Mouse (Mus musculus) macrophage (primary cell): ENCODE results near the gene Dse. TPM values are rescaled to one million over a fixed set of nuclear protein-coding genes. Genes with fewer than 3 reads are reported as not detected.

ENCODE experiments used
- H3K27ac ChIP-seq: fragments of 350-480 bp; formaldehyde crosslinking; 2 replicates; pipeline ENCODE4 v1.9.0; 2021
- H3K36me3 ChIP-seq: fragments of 350-480 bp; formaldehyde crosslinking; 2 replicates; pipeline ENCODE4 v1.9.0; 2021; ENCODE audit errors: inconsistent target
- H3K4me3 ChIP-seq: fragments of 350-480 bp; formaldehyde crosslinking; 2 replicates; pipeline ENCODE4 v1.9.0; 2021; ENCODE audit errors: inconsistent target
- H3K79me2 ChIP-seq: fragments of 350-480 bp; formaldehyde crosslinking; 2 replicates; pipeline ENCODE4 v1.9.0; 2021; ENCODE audit errors: inconsistent target
- WGBS: methylation state at CpG from one replicate; pipeline ENCODE4 v1.1.7; 2026; ENCODE audit warnings: inconsistent platforms; ENCODE audit not compliant: missing documents; 5-methylcytosine and 5-hydroxymethylcytosine counted together
- polyA plus RNA-seq: library from polyadenylated mRNA; stranded (reverse); fragments of 250-400 nt; gene quantifications from 3 replicates; pipeline ENCODE4 v1.2.4, GENCODE M21; 2018; ENCODE audit warnings: inconsistent platforms

The Dse gene
- polyA plus RNA-seq, 1 experiment from 2014 or later = 52.7 TPM

DNA sequence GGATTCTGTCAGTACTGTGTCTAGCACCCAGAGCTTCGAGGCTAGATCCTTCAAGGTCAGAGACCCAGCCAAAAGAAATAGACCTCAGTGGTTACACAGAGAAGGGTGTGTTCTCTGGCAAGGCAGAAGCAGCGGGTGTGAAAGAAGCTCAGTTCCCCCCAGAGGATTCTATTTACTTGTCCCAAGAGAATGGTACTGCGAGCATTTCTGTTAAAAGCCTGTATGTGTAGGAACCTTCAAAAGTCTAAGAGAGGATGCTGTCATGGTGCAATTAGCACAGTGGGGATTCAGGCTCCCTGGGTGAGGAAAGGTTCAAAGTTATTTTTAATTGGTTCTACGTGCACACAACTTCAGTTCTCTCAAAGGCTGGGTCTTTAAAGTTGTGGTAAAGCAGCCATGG lies 22.0 kb downstream of the Dse start:
- Histone ChIP-seq H3K4me3 (no peak overlapping the region), H3K36me3 (peaks cover 23% of the 10 kb centered on the region), H3K27ac (no peak overlapping the region), H3K79me2 (peaks cover 99% of the 10 kb centered on the region)
- 79% methylated on average over 4 of the region's 4 CpGs for WGBS

DNA sequence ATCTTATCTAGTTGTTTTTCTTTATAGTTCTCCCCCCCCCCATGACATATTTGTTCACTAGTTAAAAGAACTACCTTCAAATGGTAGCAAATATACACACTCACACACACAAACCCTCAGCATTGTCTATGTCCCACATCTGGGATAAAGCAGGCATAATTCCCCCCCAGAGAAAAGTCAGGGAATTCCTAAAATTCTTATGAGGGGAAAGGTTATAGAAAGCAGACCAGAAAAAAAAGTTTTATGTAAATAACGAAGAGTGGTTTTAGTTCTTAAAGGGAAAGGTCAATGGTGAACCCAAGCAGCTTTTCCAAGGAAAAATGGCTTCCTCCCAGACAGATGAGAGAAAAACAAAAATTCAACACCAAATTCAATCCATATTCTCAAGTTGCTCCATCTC lies 22.6 kb downstream of the Dse start:
- Histone ChIP-seq H3K79me2 (peaks cover 99% of the 10 kb centered on the region), H3K27ac (no peak overlapping the region), H3K4me3 (no peak overlapping the region), H3K36me3 (peaks cover 25% of the 10 kb centered on the region)
- WGBS = 100% methylated on average over 1 of the region's 1 CpGs

DNA sequence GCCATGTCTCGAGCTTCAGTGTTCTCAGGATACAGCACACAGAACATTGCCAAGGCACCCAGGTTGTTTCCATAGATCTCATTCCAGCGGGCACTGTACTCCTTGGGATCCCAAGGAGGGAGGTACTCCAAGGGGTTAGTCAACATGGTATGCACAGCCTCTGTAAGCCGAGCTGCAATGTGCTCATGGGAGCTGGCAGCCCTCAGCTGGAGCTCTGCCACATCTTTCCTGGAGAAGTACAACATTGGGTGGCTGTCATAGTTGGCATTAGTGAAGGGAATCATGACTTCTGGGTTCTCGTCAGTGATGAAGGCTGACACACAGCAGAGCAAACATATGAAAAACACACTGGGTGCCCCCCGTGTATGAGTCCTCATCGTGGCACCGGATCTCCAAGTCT lies 23.8 kb downstream of the Dse start:
- no peak overlapping the region for H3K4me3 ChIP-seq
- 96% methylated on average over 7 of the region's 7 CpGs for WGBS
- H3K36me3 ChIP-seq = peaks cover 33% of the 10 kb centered on the region
- peaks cover 99% of the 10 kb centered on the region for H3K79me2 ChIP-seq
- H3K27ac ChIP-seq = no peak overlapping the region

DNA sequence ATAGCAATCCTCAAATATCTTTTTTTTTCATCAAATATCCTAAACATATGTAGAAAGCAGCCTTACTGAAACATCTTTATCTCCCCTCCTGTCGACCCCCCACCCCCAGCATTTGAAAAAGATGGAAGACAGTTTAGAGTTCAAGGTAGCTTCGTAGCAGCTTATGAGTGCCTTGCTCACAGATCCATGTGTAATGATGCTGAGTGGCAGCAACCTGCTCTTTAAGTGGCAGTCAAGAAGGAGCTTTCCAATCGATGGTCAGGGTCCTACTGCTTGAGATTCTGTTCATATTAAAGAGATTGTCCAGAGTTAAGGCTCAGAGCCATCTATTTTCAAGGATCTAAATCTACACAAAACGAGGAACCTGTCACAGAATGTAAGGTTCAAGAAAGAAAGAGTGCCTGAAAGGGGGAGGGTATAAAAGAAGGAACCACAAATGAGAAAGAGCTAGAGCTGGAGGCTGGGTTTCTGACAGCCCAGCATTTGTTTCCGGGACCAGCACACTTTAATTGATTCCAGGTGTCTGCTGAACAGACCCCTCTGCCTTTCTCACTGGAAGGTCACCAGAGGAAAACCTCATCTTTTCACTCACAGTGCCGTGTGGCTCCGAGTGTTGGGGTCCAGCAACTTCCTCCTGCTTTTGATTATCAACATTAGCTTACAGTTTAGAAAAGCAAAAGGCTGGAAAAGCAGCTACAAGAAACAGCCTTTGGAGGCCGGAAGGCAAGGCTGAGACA lies 31.5 kb downstream of the Dse start:
- Histone ChIP-seq H3K36me3 (peaks cover 15% of the 10 kb centered on the region), H3K27ac (peak overlapping the region; percentile 45), H3K79me2 (peaks cover 94% of the 10 kb centered on the region), H3K4me3 (no peak overlapping the region)
- 25% methylated on average over 8 of the region's 8 CpGs for WGBS

DNA sequence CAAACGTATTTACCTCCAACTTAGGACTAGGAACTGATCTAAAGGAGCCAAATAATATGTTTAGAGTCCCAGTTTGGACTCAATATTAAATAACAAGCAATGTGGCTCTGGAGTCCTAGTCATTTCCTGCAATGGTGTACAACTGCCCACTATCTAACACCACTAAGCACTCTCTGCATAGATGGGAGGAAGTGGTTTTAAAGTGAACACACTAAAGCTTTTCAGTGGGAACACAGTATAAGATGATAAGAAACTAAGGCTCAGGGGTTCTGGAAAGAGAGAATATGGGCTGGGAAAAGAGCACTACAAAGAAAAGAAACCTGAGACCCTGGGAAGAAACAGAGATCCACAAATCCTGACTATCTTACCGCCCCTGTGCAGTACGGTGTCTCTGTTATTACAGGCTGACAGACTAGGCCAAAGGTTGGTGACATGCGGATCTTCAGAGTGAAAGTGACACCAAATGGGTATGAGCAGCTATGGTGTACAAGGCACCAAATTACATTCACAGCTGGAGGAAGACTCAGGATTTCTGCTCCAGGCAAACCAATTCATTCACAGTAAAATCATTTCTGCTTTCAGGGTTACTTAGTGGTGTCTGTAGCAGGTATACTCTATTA lies 34.7 kb downstream of the Dse start:
- peak overlapping the region; percentile 87 for H3K27ac ChIP-seq
- peaks cover 95% of the 10 kb centered on the region for H3K79me2 ChIP-seq
- 43% methylated on average over 4 of the region's 4 CpGs for WGBS
- no peak overlapping the region for H3K4me3 ChIP-seq
- no peaks in the 10 kb centered on the region for H3K36me3 ChIP-seq

DNA sequence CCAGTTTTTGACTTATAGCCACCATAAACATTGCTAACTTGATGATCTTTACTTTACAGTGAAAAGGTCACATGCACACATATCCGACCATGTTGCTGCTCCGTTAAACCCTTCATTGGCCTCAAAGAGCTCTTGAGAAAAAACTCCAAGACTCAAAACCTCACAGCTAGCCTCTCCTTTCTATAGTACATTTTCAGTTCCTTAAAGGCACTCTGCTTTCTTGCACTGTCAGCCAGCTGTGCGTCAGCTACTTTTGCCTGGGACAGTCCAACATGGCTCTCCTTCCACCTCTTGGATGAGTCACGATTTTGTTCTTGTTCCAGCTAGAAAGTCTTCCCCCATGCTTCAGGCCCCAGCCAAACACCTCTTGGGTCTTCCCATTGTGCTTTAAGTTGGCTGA lies 35.9 kb downstream of the Dse start:
- peak overlapping the region; percentile 87 for H3K27ac ChIP-seq
- no peak overlapping the region for H3K4me3 ChIP-seq
- 1% methylated on average over 4 of the region's 4 CpGs for WGBS
- H3K79me2 ChIP-seq = peaks cover 95% of the 10 kb centered on the region
- H3K36me3 ChIP-seq = no peaks in the 10 kb centered on the region

DNA sequence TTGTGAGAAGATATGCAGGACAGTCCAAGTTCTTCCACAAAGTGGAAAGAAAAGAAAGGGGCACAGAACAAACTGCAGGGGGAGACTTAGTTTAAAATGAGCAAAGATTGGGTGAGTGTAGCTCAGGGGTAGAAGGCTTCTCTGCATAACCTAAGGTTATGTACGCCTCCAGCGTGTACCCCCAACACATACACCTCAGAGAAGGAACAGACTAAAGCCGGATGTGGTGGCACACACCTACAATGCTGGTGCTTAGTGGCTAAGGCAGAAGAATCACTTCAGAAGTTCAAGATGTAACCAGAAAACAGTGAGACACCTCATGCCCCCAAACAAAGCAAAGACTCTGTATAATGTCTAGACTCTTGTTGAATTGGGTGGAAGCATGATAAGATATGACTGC lies 36.3 kb downstream of the Dse start:
- no peak overlapping the region for H3K4me3 ChIP-seq
- WGBS = 75% methylated on average over 3 of the region's 3 CpGs
- peak overlapping the region; percentile 87 for H3K27ac ChIP-seq
- H3K36me3 ChIP-seq = no peaks in the 10 kb centered on the region
- peaks cover 95% of the 10 kb centered on the region for H3K79me2 ChIP-seq

DNA sequence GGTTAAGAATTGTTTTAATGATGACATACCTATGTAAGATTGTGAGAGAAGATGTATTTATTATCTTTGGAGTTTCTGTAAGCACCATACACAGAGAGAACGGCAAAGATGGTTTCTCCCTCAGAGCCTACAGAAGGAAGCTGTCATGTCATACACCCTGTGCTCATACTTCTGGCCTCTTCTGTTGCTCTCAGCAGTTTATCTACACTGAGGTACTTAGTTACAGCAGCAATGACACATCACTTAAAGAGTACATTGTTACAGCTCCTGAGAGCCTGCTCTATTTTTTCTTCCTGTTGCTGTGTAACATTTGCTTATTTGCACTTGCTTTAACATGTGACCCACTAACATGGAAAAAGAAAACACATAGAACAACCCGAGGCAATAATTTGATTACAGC lies 40.5 kb downstream of the Dse start:
- Histone ChIP-seq H3K79me2 (peaks cover 95% of the 10 kb centered on the region), H3K4me3 (no peak overlapping the region), H3K36me3 (peaks cover 15% of the 10 kb centered on the region; the same call in 1 of the 2 replicates), H3K27ac (no peak overlapping the region)
- WGBS = 88% methylated on average over 1 of the region's 2 CpGs

DNA sequence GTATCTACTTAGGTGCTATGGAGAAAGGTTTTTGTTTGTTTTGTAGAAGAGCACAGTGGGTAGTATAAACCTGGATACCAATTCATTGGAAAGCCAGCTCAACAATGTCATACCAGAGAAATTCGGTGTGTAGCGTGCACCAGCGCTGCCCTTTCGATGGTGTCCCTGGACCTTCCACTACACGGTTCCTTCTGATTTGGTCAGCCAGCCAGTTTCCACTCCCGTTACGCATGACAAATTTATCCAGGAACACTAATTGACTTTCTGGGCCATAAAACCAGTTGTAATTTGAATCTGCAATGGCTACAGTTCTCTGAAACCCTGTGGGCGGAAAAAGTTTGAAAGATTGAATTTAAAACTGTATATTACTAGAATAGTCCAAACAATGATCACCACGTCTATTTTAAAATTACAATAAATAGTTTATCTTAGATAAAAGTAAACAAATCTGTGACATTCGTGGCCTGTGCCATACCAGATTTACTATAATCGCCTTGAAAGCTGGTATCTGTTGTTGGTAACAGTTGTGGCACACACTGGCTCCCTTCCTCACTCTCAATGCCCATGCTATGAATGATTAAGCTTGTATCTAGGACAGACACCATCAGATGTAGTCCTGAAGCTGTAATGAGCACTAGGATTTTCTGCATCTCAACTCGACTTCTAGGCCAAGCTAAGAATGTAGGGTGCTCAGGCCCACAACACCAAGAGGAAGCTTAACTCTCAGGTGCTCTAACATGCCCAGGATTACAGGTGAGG lies 51.5 kb downstream of the Dse start:
- H3K36me3 ChIP-seq = peaks cover 57% of the 10 kb centered on the region
- no peak overlapping the region for H3K4me3 ChIP-seq
- H3K27ac ChIP-seq = no peak overlapping the region
- peaks cover 45% of the 10 kb centered on the region for H3K79me2 ChIP-seq
- WGBS = 92% methylated on average over 12 of the region's 12 CpGs

DNA sequence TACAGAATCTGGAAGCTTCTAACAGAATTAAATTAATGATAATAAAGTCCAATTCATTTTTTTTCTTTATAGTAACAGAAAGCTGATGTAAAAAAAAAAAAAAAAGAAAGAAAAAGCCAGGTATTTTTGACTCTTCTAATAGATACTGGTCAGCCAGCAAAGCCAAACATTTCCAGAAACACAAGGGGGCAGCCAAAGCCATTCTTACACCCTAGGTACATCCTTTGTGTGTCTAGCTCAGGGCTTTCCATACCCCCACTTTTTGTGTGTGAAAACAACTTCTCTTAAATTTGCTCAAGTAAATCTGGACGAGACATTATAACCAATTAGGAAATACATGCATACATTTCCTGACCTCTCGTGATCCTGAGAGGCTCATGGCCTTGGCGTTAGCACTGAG lies 55.7 kb downstream of the Dse start:
- peaks cover 44% of the 10 kb centered on the region for H3K36me3 ChIP-seq
- no peak overlapping the region for H3K4me3 ChIP-seq
- H3K79me2 ChIP-seq = peaks cover 17% of the 10 kb centered on the region; the same call in 1 of the 2 replicates
- 55% methylated on average over 3 of the region's 3 CpGs for WGBS
- H3K27ac ChIP-seq = no peak overlapping the region

DNA sequence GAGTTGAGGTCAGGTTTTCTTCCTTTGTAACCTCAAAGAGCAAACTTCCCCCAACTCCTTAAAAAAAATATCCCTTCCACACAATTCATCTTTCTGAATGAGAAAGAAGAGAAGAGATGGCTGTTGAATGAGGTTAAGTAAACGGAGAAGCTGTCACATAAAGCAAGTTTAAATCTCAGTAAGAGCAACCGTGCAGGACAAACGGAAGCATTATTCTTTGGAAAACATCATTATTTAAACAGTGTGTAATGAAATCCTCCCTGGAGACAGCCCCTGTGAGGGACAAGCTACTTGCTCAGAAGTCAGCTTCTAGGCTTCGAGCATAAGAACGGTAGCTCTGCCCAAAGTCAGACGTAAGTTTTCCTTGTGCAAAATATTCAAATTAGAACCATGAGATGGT lies 57.1 kb downstream of the Dse start:
- no peak overlapping the region for H3K4me3 ChIP-seq
- H3K36me3 ChIP-seq = peaks cover 34% of the 10 kb centered on the region
- peaks cover 4% of the 10 kb centered on the region; the same call in 1 of the 2 replicates for H3K79me2 ChIP-seq
- 97% methylated on average over 6 of the region's 6 CpGs for WGBS
- no peak overlapping the region for H3K27ac ChIP-seq

DNA sequence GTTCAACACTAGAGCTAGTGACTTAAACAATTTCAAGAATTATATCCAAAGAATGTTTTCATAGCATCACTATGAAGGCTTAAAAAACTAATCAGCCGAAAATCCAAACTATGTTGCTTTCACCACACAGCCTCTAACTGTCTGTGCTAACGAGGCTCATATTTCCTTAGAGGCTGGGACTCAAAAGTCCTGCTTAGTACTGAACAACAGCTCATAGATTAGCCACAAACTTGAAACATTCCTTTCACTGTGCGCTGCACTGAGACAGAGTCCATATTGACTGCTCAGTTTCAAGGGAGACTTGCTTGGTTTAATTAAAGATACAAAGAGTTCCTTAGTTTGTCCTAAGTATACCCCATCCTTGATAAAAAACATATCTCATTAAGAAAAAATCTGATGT lies 57.7 kb downstream of the Dse start:
- WGBS = 91% methylated on average over 3 of the region's 3 CpGs
- H3K4me3 ChIP-seq = no peak overlapping the region
- H3K79me2 ChIP-seq = no peaks in the 10 kb centered on the region; the same call in 1 of the 2 replicates
- no peak overlapping the region for H3K27ac ChIP-seq
- H3K36me3 ChIP-seq = peaks cover 27% of the 10 kb centered on the region

DNA sequence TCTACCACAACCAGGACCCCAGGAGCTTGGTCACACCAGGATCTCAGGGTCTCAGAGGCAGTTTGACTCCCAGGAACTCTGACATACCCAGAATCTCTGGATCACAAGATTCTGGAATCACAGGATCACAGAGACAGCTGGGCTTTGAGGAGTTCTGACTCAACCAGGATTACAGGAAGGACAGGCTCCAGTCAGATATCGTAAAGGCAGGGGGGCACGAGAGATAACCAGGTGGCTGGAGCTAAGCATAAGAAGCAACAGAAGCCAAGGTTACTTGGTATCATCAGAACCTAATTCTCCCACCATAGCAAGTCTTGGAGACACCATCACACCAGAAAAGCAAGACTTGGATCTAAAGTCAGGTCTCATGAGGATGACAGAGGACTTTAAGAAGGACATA lies 65.8 kb downstream of the Dse start:
- 96% methylated on average over 2 of the region's 2 CpGs for WGBS
- Histone ChIP-seq H3K79me2 (no peaks in the 10 kb centered on the region), H3K4me3 (no peak overlapping the region), H3K27ac (no peak overlapping the region), H3K36me3 (no peaks in the 10 kb centered on the region)

DNA sequence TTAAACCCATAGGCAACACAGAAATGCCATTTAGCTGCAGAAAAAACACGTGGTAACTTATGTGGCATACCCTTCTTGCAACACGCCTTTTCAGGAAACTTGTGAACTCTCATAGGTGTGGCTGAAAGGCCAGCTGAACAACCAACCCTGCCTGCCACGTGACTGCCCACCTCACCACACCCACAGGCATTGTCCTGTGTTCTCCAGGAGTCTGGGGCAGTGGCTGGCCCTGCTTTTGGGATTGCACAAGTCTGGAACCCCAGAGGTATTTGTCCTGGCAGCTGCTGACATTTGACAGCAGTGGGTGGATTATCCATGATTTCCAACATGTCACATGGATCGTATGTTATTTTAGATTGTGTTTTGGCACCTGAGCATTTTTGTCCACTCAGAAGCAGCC lies 67.7 kb downstream of the Dse start:
- Histone ChIP-seq H3K4me3 (no peak overlapping the region), H3K79me2 (no peaks in the 10 kb centered on the region), H3K27ac (no peak overlapping the region), H3K36me3 (no peaks in the 10 kb centered on the region)
- WGBS = 52% methylated on average over 4 of the region's 4 CpGs

DNA sequence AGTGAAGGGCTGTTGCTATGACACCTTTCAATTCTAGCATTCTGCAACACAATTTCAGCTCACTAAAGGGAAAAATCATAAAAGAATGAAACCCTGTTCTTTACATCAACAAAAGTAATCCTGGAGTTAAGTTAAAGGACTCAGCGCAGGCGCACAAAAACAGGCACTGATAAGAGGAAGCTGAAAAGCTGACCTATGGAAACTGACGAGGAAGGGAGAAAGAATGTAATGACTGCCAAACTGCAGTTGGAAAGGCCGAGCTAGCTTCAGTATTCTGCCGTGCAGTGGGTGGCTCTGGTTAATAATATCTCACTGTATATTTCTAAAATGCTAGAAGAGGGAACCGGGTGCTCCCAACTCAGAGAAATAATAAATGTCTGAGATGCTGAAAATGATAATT lies 69.5 kb downstream of the Dse start:
- H3K27ac ChIP-seq = peak overlapping the region; percentile 64
- 34% methylated on average over 5 of the region's 6 CpGs for WGBS
- no peaks in the 10 kb centered on the region for H3K79me2 ChIP-seq
- no peak overlapping the region for H3K4me3 ChIP-seq
- no peaks in the 10 kb centered on the region for H3K36me3 ChIP-seq
